Mouse (Mus musculus): Measurements from ENCODE around the gene Olfr968. TPM values are rescaled to one million over a fixed set of nuclear protein-coding genes. Genes with fewer than 3 reads are reported as not detected.

Gene Olfr968
- not detected in 2 replicates for polyA plus RNA-seq (2016; fragmentation: Nextera tagmentation; extraction: Ambion mirVana)

DNA sequence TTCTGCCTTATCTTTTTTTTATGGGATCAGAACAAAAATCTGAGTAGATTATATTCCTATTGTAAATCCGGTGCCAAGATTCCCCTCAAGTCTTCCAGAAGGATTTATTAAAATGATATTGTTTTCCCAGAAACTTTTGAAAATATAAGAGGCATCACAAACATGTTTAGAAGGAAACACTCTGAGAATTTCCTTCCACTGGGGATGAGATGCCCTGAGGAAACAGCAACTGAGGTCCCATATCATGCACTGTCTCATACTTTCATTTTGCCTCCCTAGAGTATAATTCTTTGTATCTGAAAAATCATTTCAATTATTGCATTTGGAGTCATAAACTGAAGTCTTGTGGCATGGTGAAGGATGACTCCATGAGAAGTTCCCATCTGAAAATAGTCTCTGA, at the start of gene Olfr968:
TSS of gene Olfr968 (minus strand) at position 101 of the 400 bp plus-strand sequence.
- no peaks in the 10 kb centered on the region for H3K36me3 ChIP-seq
- no peak within 1 kb of the TSS for H3K4me3 ChIP-seq (replicated peaks)
- H3K4me1 ChIP-seq (replicated peaks) = no peaks in the 10 kb centered on the region
- H3K9me3 ChIP-seq = no peaks in the 10 kb centered on the region
- no peak for ATAC-seq (ENCODE audit: insufficient number of reproducible peaks, insufficient read depth, low FRiP score, low TSS enrichment, low read depth)
- H3K27ac ChIP-seq = no peak within 1 kb of the TSS
- no peak within 1 kb of the TSS for H3K4me2 ChIP-seq
- no peaks in the 10 kb centered on the region for H3K27me3 ChIP-seq
- 78% methylated on average over 1 of the region's 1 CpGs for WGBS
- H3K9ac ChIP-seq (replicated peaks) = no peak within 1 kb of the TSS

DNA sequence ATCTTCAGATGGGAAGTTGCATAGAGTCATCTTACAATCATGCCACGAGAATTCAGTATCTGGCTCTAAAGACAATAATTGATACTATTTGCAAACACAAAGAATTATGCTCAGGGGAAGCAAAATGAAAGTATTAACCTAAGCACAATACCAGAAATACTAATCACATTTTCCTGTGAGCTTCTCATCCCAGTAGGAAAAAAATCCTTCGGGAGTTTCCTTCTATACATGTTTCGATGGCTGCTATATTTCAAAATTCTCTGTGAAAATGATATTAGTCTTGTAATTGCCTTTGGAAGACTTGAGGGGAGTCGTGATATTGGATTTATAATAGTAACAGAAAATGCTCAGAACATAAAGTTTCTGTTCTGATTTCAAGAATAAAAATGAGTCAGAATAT, 25.5 kb upstream of the Olfr968 start, which contains the start of gene Olfr970:
TSS of gene Olfr970 (plus strand) at position 301 of the 400 bp plus-strand sequence.
- WGBS = 77% methylated on average over 4 of the region's 4 CpGs
- ATAC-seq (ENCODE audit: insufficient number of reproducible peaks, insufficient read depth, low FRiP score, low TSS enrichment, low read depth) = no peak
- H3K27ac ChIP-seq = no peak within 1 kb of the TSS

DNA sequence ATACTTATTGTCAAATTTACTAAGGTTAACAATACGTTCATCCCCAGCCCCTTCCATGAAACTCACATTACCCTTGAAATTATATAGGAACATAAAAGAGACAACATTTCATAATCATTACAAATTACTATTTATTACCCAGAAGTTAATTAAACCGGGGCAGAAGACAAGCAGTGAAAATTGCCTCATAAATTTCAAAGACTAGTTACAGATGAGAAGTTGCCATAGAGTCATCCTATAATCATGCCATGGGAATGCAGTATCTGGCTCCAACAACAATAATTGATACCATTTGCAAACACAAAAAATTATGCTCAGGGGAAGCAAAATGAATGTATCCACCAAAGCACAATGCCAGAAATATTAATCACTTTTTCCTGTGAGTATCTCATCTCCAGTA, 7.5 kb upstream of the Olfr968 start, which contains the start of gene Olfr969:
TSS of gene Olfr969 (plus strand) at position 388 of the 400 bp plus-strand sequence.
- no peaks in the 10 kb centered on the region for H3K4me1 ChIP-seq (replicated peaks)
- H3K9ac ChIP-seq (replicated peaks) = no peak within 1 kb of the TSS
- no peaks in the 10 kb centered on the region for H3K27me3 ChIP-seq
- no peak within 1 kb of the TSS for H3K27ac ChIP-seq
- H3K36me3 ChIP-seq = no peaks in the 10 kb centered on the region
- no peak within 1 kb of the TSS for H3K4me2 ChIP-seq
- ATAC-seq (ENCODE audit: insufficient number of reproducible peaks, insufficient read depth, low FRiP score, low TSS enrichment, low read depth) = no peak
- WGBS = 57% methylated on average over 2 of the region's 2 CpGs
- no peaks in the 10 kb centered on the region for H3K9me3 ChIP-seq
- no peak within 1 kb of the TSS for H3K4me3 ChIP-seq (replicated peaks)

More for the DNA sequence above, 25.5 kb upstream of the Olfr968 start, which contains the start of gene Olfr970:
- no peak within 1 kb of the TSS for H3K4me2 ChIP-seq
- no peak within 1 kb of the TSS for H3K4me3 ChIP-seq (replicated peaks)
- no peak within 1 kb of the TSS for H3K9ac ChIP-seq (replicated peaks)
- no peaks in the 10 kb centered on the region for H3K4me1 ChIP-seq (replicated peaks)
- no peaks in the 10 kb centered on the region for H3K27me3 ChIP-seq
- no peaks in the 10 kb centered on the region for H3K36me3 ChIP-seq
- no peaks in the 10 kb centered on the region for H3K9me3 ChIP-seq

GRCm38 (mm10) chr9:39746428-39746827, 36.6 kb downstream of the Olfr968 start:
- Histone ChIP-seq H3K4me3 (replicated peaks) (no peak overlapping the region), H3K4me1 (replicated peaks) (no peaks in the 10 kb centered on the region), H3K27ac (no peak overlapping the region), H3K27me3 (no peaks in the 10 kb centered on the region), H3K36me3 (no peaks in the 10 kb centered on the region), H3K9me3 (no peaks in the 10 kb centered on the region), H3K4me2 (no peak overlapping the region), H3K9ac (replicated peaks) (no peak overlapping the region)
- ATAC-seq (ENCODE audit: insufficient number of reproducible peaks, insufficient read depth, low FRiP score, low TSS enrichment, low read depth) = no peak
- WGBS = 84% methylated on average over 1 of the region's 1 CpGs

GRCm38 (mm10) chr9:39745949-39746348, 37.1 kb downstream of the Olfr968 start, which contains the start of gene Olfr967:
Gene Olfr967 (plus strand): TSS chr9:39746249.
- H3K4me3 ChIP-seq (replicated peaks) = no peak within 1 kb of the TSS
- H3K36me3 ChIP-seq = no peaks in the 10 kb centered on the region
- H3K4me2 ChIP-seq = no peak within 1 kb of the TSS
- no peaks in the 10 kb centered on the region for H3K4me1 ChIP-seq (replicated peaks)
- H3K9me3 ChIP-seq = no peaks in the 10 kb centered on the region
- no peak within 1 kb of the TSS for H3K9ac ChIP-seq (replicated peaks)
- ATAC-seq (ENCODE audit: insufficient number of reproducible peaks, insufficient read depth, low FRiP score, low TSS enrichment, low read depth) = no peak
- H3K27ac ChIP-seq = no peak within 1 kb of the TSS
- no peaks in the 10 kb centered on the region for H3K27me3 ChIP-seq

GRCm38 (mm10) chr9:39740741-39741140, 42.3 kb downstream of the Olfr968 start:
- 96% methylated on average over 1 of the region's 1 CpGs for WGBS
- Histone ChIP-seq H3K27me3 (no peaks in the 10 kb centered on the region), H3K9ac (replicated peaks) (no peak overlapping the region), H3K36me3 (no peaks in the 10 kb centered on the region), H3K4me3 (replicated peaks) (no peak overlapping the region), H3K27ac (no peak overlapping the region), H3K4me1 (replicated peaks) (no peaks in the 10 kb centered on the region), H3K4me2 (no peak overlapping the region), H3K9me3 (no peaks in the 10 kb centered on the region)
- ATAC-seq (ENCODE audit: insufficient number of reproducible peaks, insufficient read depth, low FRiP score, low TSS enrichment, low read depth) = no peak

GRCm38 (mm10) chr9:39730678-39731077, 52.4 kb downstream of the Olfr968 start, which contains the start of gene Olfr150:
Gene Olfr150 (plus strand): TSS chr9:39730978.
- no peaks in the 10 kb centered on the region for H3K27me3 ChIP-seq

More at GRCm38 (mm10) chr9:39730678-39731077, 52.4 kb downstream of the Olfr968 start, which contains the start of gene Olfr150:
- H3K4me1 ChIP-seq (replicated peaks) = no peaks in the 10 kb centered on the region
- H3K27ac ChIP-seq = no peak within 1 kb of the TSS
- no peaks in the 10 kb centered on the region for H3K9me3 ChIP-seq
- no peaks in the 10 kb centered on the region for H3K36me3 ChIP-seq
- no peak within 1 kb of the TSS for H3K9ac ChIP-seq (replicated peaks)
- H3K4me2 ChIP-seq = no peak within 1 kb of the TSS
- no peak within 1 kb of the TSS for H3K4me3 ChIP-seq (replicated peaks)
- ATAC-seq (ENCODE audit: insufficient number of reproducible peaks, insufficient read depth, low FRiP score, low TSS enrichment, low read depth) = no peak

Other genes with a start within 250 kb of the Olfr968 start
- gene Olfr958, start 229.2 kb downstream of the Olfr968 start, polyA plus RNA-seq (2016; fragmentation: Nextera tagmentation; extraction: Ambion mirVana) = not detected in 2 replicates
- not detected in 2 replicates for gene Olfr959, start 207.7 kb downstream of the Olfr968 start, polyA plus RNA-seq (2016; fragmentation: Nextera tagmentation; extraction: Ambion mirVana)
- gene AW551984, start 178.8 kb downstream of the Olfr968 start, polyA plus RNA-seq (2016; fragmentation: Nextera tagmentation; extraction: Ambion mirVana) = 29.3 and 29.7 TPM in 2 replicates
- not detected in 2 replicates for gene Olfr148, start 172.6 kb downstream of the Olfr968 start, polyA plus RNA-seq (2016; fragmentation: Nextera tagmentation; extraction: Ambion mirVana)
- not detected in 2 replicates for gene Olfr960, start 161.9 kb downstream of the Olfr968 start, polyA plus RNA-seq (2016; fragmentation: Nextera tagmentation; extraction: Ambion mirVana)
- gene Olfr961, start 138.2 kb downstream of the Olfr968 start, polyA plus RNA-seq (2016; fragmentation: Nextera tagmentation; extraction: Ambion mirVana) = not detected in 2 replicates
- gene Olfr963, start 116.0 kb downstream of the Olfr968 start, polyA plus RNA-seq (2016; fragmentation: Nextera tagmentation; extraction: Ambion mirVana) = not detected in 2 replicates
- not detected in 2 replicates for gene Olfr149, start 76.1 kb downstream of the Olfr968 start, polyA plus RNA-seq (2016; fragmentation: Nextera tagmentation; extraction: Ambion mirVana)
- not detected in 2 replicates for gene Olfr965, start 71.9 kb downstream of the Olfr968 start, polyA plus RNA-seq (2016; fragmentation: Nextera tagmentation; extraction: Ambion mirVana)
- gene Olfr150, start 52.3 kb downstream of the Olfr968 start, polyA plus RNA-seq (2016; fragmentation: Nextera tagmentation; extraction: Ambion mirVana) = not detected in 2 replicates
- gene Olfr967, start 37.0 kb downstream of the Olfr968 start, polyA plus RNA-seq (2016; fragmentation: Nextera tagmentation; extraction: Ambion mirVana) = not detected in 2 replicates
- gene Olfr969, start 7.7 kb upstream of the Olfr968 start, polyA plus RNA-seq (2016; fragmentation: Nextera tagmentation; extraction: Ambion mirVana) = not detected in 2 replicates
- not detected in 2 replicates for gene Olfr970, start 25.6 kb upstream of the Olfr968 start, polyA plus RNA-seq (2016; fragmentation: Nextera tagmentation; extraction: Ambion mirVana)
- gene Olfr971, start 53.6 kb upstream of the Olfr968 start, polyA plus RNA-seq (2016; fragmentation: Nextera tagmentation; extraction: Ambion mirVana) = not detected in 2 replicates
- gene Olfr972, start 83.2 kb upstream of the Olfr968 start, polyA plus RNA-seq (2016; fragmentation: Nextera tagmentation; extraction: Ambion mirVana) = not detected in 2 replicates
- gene Olfr229, start 124.1 kb upstream of the Olfr968 start, polyA plus RNA-seq (2016; fragmentation: Nextera tagmentation; extraction: Ambion mirVana) = not detected in 2 replicates
- not detected in 2 replicates for gene Olfr974, start 154.2 kb upstream of the Olfr968 start, polyA plus RNA-seq (2016; fragmentation: Nextera tagmentation; extraction: Ambion mirVana)
- not detected in 2 replicates for gene Olfr975, start 168.8 kb upstream of the Olfr968 start, polyA plus RNA-seq (2016; fragmentation: Nextera tagmentation; extraction: Ambion mirVana)
- gene Olfr976, start 177.9 kb upstream of the Olfr968 start, polyA plus RNA-seq (2016; fragmentation: Nextera tagmentation; extraction: Ambion mirVana) = not detected in 2 replicates
- gene Olfr978, start 208.9 kb upstream of the Olfr968 start, polyA plus RNA-seq (2016; fragmentation: Nextera tagmentation; extraction: Ambion mirVana) = not detected in 2 replicates
- not detected in 2 replicates for gene Olfr979, start 220.2 kb upstream of the Olfr968 start, polyA plus RNA-seq (2016; fragmentation: Nextera tagmentation; extraction: Ambion mirVana)
- not detected in 2 replicates for gene Olfr980, start 226.3 kb upstream of the Olfr968 start, polyA plus RNA-seq (2016; fragmentation: Nextera tagmentation; extraction: Ambion mirVana)
- not detected in 2 replicates for gene Olfr981, start 238.2 kb upstream of the Olfr968 start, polyA plus RNA-seq (2016; fragmentation: Nextera tagmentation; extraction: Ambion mirVana)

Data from limb, embryonic 12.5 days (tissue).